Mouse (Mus musculus): Measurements from ENCODE around the gene Vsig2.

The Vsig2 gene

GRCm38 (mm10) chr9:37556366-37556765 lies 17.3 kb downstream of the Vsig2 start:
- in situ Hi-C loops (cut with MboI; ENCODE audit: low sequenced_read_pairs) = no loop called here

- in situ Hi-C loops (cut with MboI; ENCODE audit: low sequenced_read_pairs) = no loop called here
These were observed 21.6 kb downstream of the Vsig2 start for GRCm38 (mm10) chr9:37560617-37561016.

GRCm38 (mm10) chr9:37563805-37564204 lies 24.8 kb downstream of the Vsig2 start:
- in situ Hi-C loops (cut with MboI; ENCODE audit: low sequenced_read_pairs) = no loop called here

GRCm38 (mm10) chr9:37567019-37567418 lies 28.0 kb downstream of the Vsig2 start:
- in situ Hi-C loops (cut with MboI; ENCODE audit: low sequenced_read_pairs) = no loop called here

GRCm38 (mm10) chr9:37567454-37567853 lies 28.4 kb downstream of the Vsig2 start:
- in situ Hi-C loops (cut with MboI; ENCODE audit: low sequenced_read_pairs) = no loop called here

- in situ Hi-C loops (cut with MboI; ENCODE audit: low sequenced_read_pairs) = no loop called here
These were observed 29.0 kb downstream of the Vsig2 start for GRCm38 (mm10) chr9:37567892-37568604.

- in situ Hi-C loops (cut with MboI; ENCODE audit: low sequenced_read_pairs) = no loop called here
These were observed 29.7 kb downstream of the Vsig2 start for GRCm38 (mm10) chr9:37568605-37569214.

GRCm38 (mm10) chr9:37569231-37569835 lies 30.3 kb downstream of the Vsig2 start:
- in situ Hi-C loops (cut with MboI; ENCODE audit: low sequenced_read_pairs) = no loop called here

GRCm38 (mm10) chr9:37572204-37572876 lies 33.3 kb downstream of the Vsig2 start:
- in situ Hi-C loops (cut with MboI; ENCODE audit: low sequenced_read_pairs) = no loop called here

- in situ Hi-C loops (cut with MboI; ENCODE audit: low sequenced_read_pairs) = no loop called here
These were observed 37.4 kb downstream of the Vsig2 start for GRCm38 (mm10) chr9:37576436-37576930.

GRCm38 (mm10) chr9:37583594-37583993 lies 44.5 kb downstream of the Vsig2 start:
- in situ Hi-C loops (cut with MboI; ENCODE audit: low sequenced_read_pairs) = no loop called here

- in situ Hi-C loops (cut with MboI; ENCODE audit: low sequenced_read_pairs) = no loop called here
These were observed 47.7 kb downstream of the Vsig2 start for GRCm38 (mm10) chr9:37586718-37587117.

- in situ Hi-C loops (cut with MboI; ENCODE audit: low sequenced_read_pairs) = no loop called here
These were observed 51.3 kb downstream of the Vsig2 start for GRCm38 (mm10) chr9:37590381-37590780.

- in situ Hi-C loops (cut with MboI; ENCODE audit: low sequenced_read_pairs) = no loop called here
These were observed 53.0 kb downstream of the Vsig2 start for GRCm38 (mm10) chr9:37592025-37592424.

GRCm38 (mm10) chr9:37592633-37593032 lies 53.6 kb downstream of the Vsig2 start:
- in situ Hi-C loops (cut with MboI; ENCODE audit: low sequenced_read_pairs) = no loop called here

GRCm38 (mm10) chr9:37593690-37594089 lies 54.6 kb downstream of the Vsig2 start:
- in situ Hi-C loops (cut with MboI; ENCODE audit: low sequenced_read_pairs) = no loop called here
